Mouse (Mus musculus) megakaryocyte, embryonic 14.5 days (primary cell): Measurements from ENCODE around the gene Slc22a14.

Source experiments
- FLI1 ChIP-seq: IDR thresholded peaks from 2 replicates; pipeline ENCODE4 v1.6.1; 2012; ENCODE audit warnings: low read length, inconsistent platforms, mixed read lengths
- GATA1 ChIP-seq: IDR thresholded peaks from 3 replicates; pipeline ENCODE4 v1.6.1; 2012; ENCODE audit warnings: mixed read lengths, low read length, inconsistent platforms, borderline replicate concordance

GRCm38 (mm10) chr9:119160689-119161088 is 204.7 kb downstream of the Slc22a14 start:
- TF ChIP-seq GATA1 (no peak), FLI1 (no peak)
